Mouse (Mus musculus) kidney, adult 2 months (tissue): ENCODE measurements around the gene Dram1.
"Not testable (repeated sequence)": the region's sequence is repeated elsewhere in the genome, so short reads cannot be mapped to it uniquely, and the experiment has no call there.

Experiments used
- CTCF ChIP-seq: fragments of 200-500 bp; conservative IDR thresholded peaks from 2 replicates; pipeline ENCODE4 v1.5.1; 2011; ENCODE audit warnings: low read depth, mild to moderate bottlenecking, control low read depth, low read length, moderate library complexity, mixed read lengths; ENCODE audit not compliant: insufficient read depth, insufficient read length
- POLR2A ChIP-seq: fragments of 200-500 bp; IDR thresholded peaks from one replicate; pipeline ENCODE4 v1.6.1; 2011; ENCODE audit warnings: low read depth, low read length, control low read depth

GRCm38 (mm10) chr10:88372945-88373344, 5.9 kb downstream of the Dram1 start:
- not testable (repeated sequence) for TF ChIP-seq CTCF, POLR2A
